Mouse (Mus musculus) hindbrain, embryonic 14.5 days (tissue): ENCODE results near the gene Prm3. TPM values are rescaled to one million over a fixed set of nuclear protein-coding genes. Genes with fewer than 3 reads are reported as not detected.

Source experiments
- ATAC-seq: fragments of 200-750 bp; cut with Nextera tagmentation; 2 replicates; pipeline ENCODE4 v1.8.0; 2017; ENCODE audit warnings: moderate number of reproducible peaks, mild to moderate bottlenecking, moderate TSS enrichment, moderate library complexity; ENCODE audit not compliant: low FRiP score
- DNase-seq: peaks from one replicate; pipeline ENCODE4 v3.0.0-alpha.2; 2015; ENCODE audit warnings: low spot score
- H3K27ac ChIP-seq: fragments of 300-500 bp; sonication (generic); 2 replicates; pipeline ENCODE4 v1.5.1; 2014; ENCODE audit warnings: mild to moderate bottlenecking, moderate library complexity
- H3K27me3 ChIP-seq: fragments of 300-500 bp; sonication (generic); 2 replicates; pipeline ENCODE4 v1.6.1; 2014; ENCODE audit warnings: mild to moderate bottlenecking, low read length, mixed read lengths; ENCODE audit not compliant: control insufficient read depth, insufficient read depth
- H3K36me3 ChIP-seq: fragments of 300-500 bp; sonication (generic); replicated peaks from 2 replicates; pipeline ENCODE4 v1.6.1; 2014; ENCODE audit not compliant: control insufficient read depth, insufficient read depth
- H3K4me1 ChIP-seq: fragments of 300-500 bp; sonication (generic); replicated peaks from 2 replicates; pipeline ENCODE4 v1.6.1; 2014; ENCODE audit warnings: antibody characterized with exemption, low read length, mixed read lengths; ENCODE audit not compliant: control insufficient read depth, insufficient read depth
- H3K4me2 ChIP-seq: fragments of 300-500 bp; sonication (generic); replicated peaks from 2 replicates; pipeline ENCODE4 v1.6.1; 2014; ENCODE audit warnings: mild to moderate bottlenecking, moderate library complexity
- H3K4me3 ChIP-seq: fragments of 300-500 bp; sonication (generic); replicated peaks from 2 replicates; pipeline ENCODE4 v1.5.1; 2014; ENCODE audit warnings: mild to moderate bottlenecking, low read length
- H3K9ac ChIP-seq: fragments of 300-500 bp; sonication (generic); 2 replicates; pipeline ENCODE4 v1.6.1; 2014
- H3K9me3 ChIP-seq: fragments of 300-500 bp; sonication (generic); 2 replicates; pipeline ENCODE4 v1.6.1; 2016; ENCODE audit warnings: low read length; ENCODE audit not compliant: control insufficient read depth
- WGBS: fragments of 180-500 bp; shearing (Covaris S2); extraction: QIAGEN DNeasy Blood & Tissue Kit; methylation state at CpG from one replicate; pipeline ENCODE4 v1.1.7; 2014; 5-methylcytosine and 5-hydroxymethylcytosine counted together
- polyA plus RNA-seq: library from polyadenylated mRNA; unstranded; fragments of >200 nt; fragmentation: Nextera tagmentation; extraction: Ambion mirVana; gene quantifications from 2 replicates; pipeline ENCODE4 v1.2.1, GENCODE M21; 2014

The Prm3 gene
- polyA plus RNA-seq, 1 experiment from 2014 or later, result not detected

GRCm38 (mm10) chr16:10827766-10828460, 37.2 kb upstream of the Prm3 start:
- no peak overlapping the region for H3K4me3 ChIP-seq
- no peaks in the 10 kb centered on the region for H3K36me3 ChIP-seq
- ATAC-seq (no peak), DNase-seq (no peak)
- no peak overlapping the region for H3K9ac ChIP-seq
- H3K27ac ChIP-seq, result no peak overlapping the region
- H3K9me3 ChIP-seq, result no peaks in the 10 kb centered on the region
- 85% methylated on average over 7 of the region's 7 CpGs for WGBS
- no peaks in the 10 kb centered on the region for H3K4me1 ChIP-seq
- no peaks in the 10 kb centered on the region for H3K27me3 ChIP-seq
- H3K4me2 ChIP-seq, result no peak overlapping the region

GRCm38 (mm10) chr16:10827269-10827668, 36.6 kb upstream of the Prm3 start:
- no peak overlapping the region for H3K27ac ChIP-seq
- no peaks in the 10 kb centered on the region for H3K4me1 ChIP-seq
- H3K4me3 ChIP-seq, result no peak overlapping the region
- no peaks in the 10 kb centered on the region for H3K36me3 ChIP-seq
- no peak for DNase-seq
- no peaks in the 10 kb centered on the region for H3K27me3 ChIP-seq
- 94% methylated on average over 9 of the region's 9 CpGs for WGBS
- no peaks in the 10 kb centered on the region for H3K9me3 ChIP-seq
- ATAC-seq, result no peak
- no peak overlapping the region for H3K9ac ChIP-seq
- no peak overlapping the region for H3K4me2 ChIP-seq

GRCm38 (mm10) chr16:10825840-10826239, 35.1 kb upstream of the Prm3 start:
- WGBS, result 94% methylated on average over 4 of the region's 4 CpGs
- H3K36me3 ChIP-seq, result no peaks in the 10 kb centered on the region
- H3K27me3 ChIP-seq, result no peaks in the 10 kb centered on the region
- H3K9ac ChIP-seq, result no peak overlapping the region
- ATAC-seq, result no peak
- no peak overlapping the region for H3K27ac ChIP-seq
- H3K4me3 ChIP-seq, result no peak overlapping the region
- H3K9me3 ChIP-seq, result no peaks in the 10 kb centered on the region
- no peak for DNase-seq
- no peak overlapping the region for H3K4me2 ChIP-seq
- no peaks in the 10 kb centered on the region for H3K4me1 ChIP-seq

GRCm38 (mm10) chr16:10824536-10824935, 33.8 kb upstream of the Prm3 start:
- Histone ChIP-seq H3K4me1 (no peaks in the 10 kb centered on the region), H3K4me3 (no peak overlapping the region), H3K9me3 (no peaks in the 10 kb centered on the region), H3K4me2 (no peak overlapping the region), H3K36me3 (no peaks in the 10 kb centered on the region), H3K27ac (no peak overlapping the region), H3K9ac (no peak overlapping the region), H3K27me3 (no peaks in the 10 kb centered on the region)
- DNase-seq, result no peak
- WGBS, result 85% methylated on average over 1 of the region's 1 CpGs
- ATAC-seq, result no peak

- H3K4me1 ChIP-seq, result no peaks in the 10 kb centered on the region
- no peaks in the 10 kb centered on the region for H3K9me3 ChIP-seq
- WGBS, result 80% methylated on average over 4 of the region's 4 CpGs
- no peak overlapping the region for H3K9ac ChIP-seq
- H3K4me3 ChIP-seq, result no peak overlapping the region
- H3K36me3 ChIP-seq, result no peaks in the 10 kb centered on the region
- no peak overlapping the region for H3K4me2 ChIP-seq
- no peak overlapping the region for H3K27ac ChIP-seq
- ATAC-seq (no peak), DNase-seq (no peak)
- no peaks in the 10 kb centered on the region for H3K27me3 ChIP-seq
These were observed 30.7 kb upstream of the Prm3 start for GRCm38 (mm10) chr16:10821387-10821786.

- 81% methylated on average over 3 of the region's 3 CpGs for WGBS
- no peaks in the 10 kb centered on the region for H3K4me1 ChIP-seq
- H3K9me3 ChIP-seq, result no peaks in the 10 kb centered on the region
- no peak overlapping the region for H3K9ac ChIP-seq
- no peaks in the 10 kb centered on the region for H3K36me3 ChIP-seq
- H3K4me2 ChIP-seq, result no peak overlapping the region
- H3K4me3 ChIP-seq, result no peak overlapping the region
- no peak for DNase-seq
- no peak overlapping the region for H3K27ac ChIP-seq
- no peaks in the 10 kb centered on the region for H3K27me3 ChIP-seq
- no peak for ATAC-seq
These were observed 29.3 kb upstream of the Prm3 start for GRCm38 (mm10) chr16:10819966-10820365.

GRCm38 (mm10) chr16:10818579-10819135, 27.9 kb upstream of the Prm3 start:
- ATAC-seq, result no peak
- no peak overlapping the region for H3K4me2 ChIP-seq

GRCm38 (mm10) chr16:10814864-10815263, 24.1 kb upstream of the Prm3 start:
- Histone ChIP-seq H3K4me2 (no peak overlapping the region), H3K4me3 (no peak overlapping the region), H3K36me3 (no peaks in the 10 kb centered on the region), H3K27me3 (no peaks in the 10 kb centered on the region), H3K4me1 (no peaks in the 10 kb centered on the region), H3K9ac (no peak overlapping the region), H3K9me3 (no peaks in the 10 kb centered on the region), H3K27ac (no peak overlapping the region)
- no peak for ATAC-seq
- DNase-seq, result no peak
- WGBS, result 95% methylated on average over 4 of the region's 4 CpGs

More at GRCm38 (mm10) chr16:10818579-10819135, 27.9 kb upstream of the Prm3 start:
- Histone ChIP-seq H3K27me3 (no peaks in the 10 kb centered on the region), H3K9ac (no peak overlapping the region), H3K4me3 (no peak overlapping the region), H3K9me3 (no peaks in the 10 kb centered on the region), H3K4me1 (no peaks in the 10 kb centered on the region), H3K27ac (no peak overlapping the region), H3K36me3 (no peaks in the 10 kb centered on the region)
- DNase-seq, result no peak
- 79% methylated on average over 4 of the region's 4 CpGs for WGBS

- no peak overlapping the region for H3K9ac ChIP-seq
- DNase-seq (no peak), ATAC-seq (no peak)
- no peaks in the 10 kb centered on the region for H3K4me1 ChIP-seq
- 80% methylated on average over 4 of the region's 4 CpGs for WGBS
- no peaks in the 10 kb centered on the region for H3K36me3 ChIP-seq
- no peaks in the 10 kb centered on the region for H3K9me3 ChIP-seq
- no peak overlapping the region for H3K4me3 ChIP-seq
- H3K27me3 ChIP-seq, result no peaks in the 10 kb centered on the region
- no peak overlapping the region for H3K4me2 ChIP-seq
- H3K27ac ChIP-seq, result no peak overlapping the region
These were observed 23.0 kb upstream of the Prm3 start for GRCm38 (mm10) chr16:10813726-10814125.
